Mouse (Mus musculus): ENCODE results near the gene H2al1b. TPM values are rescaled to one million over a fixed set of nuclear protein-coding genes. Genes with fewer than 3 reads are reported as not detected.
"Not testable (repeated sequence)": the region's sequence is repeated elsewhere in the genome, so short reads cannot be mapped to it uniquely, and the experiment has no call there.

The H2al1b gene
- not detected in 2 replicates for polyA plus RNA-seq (2012; rRNA removed)

DNA sequence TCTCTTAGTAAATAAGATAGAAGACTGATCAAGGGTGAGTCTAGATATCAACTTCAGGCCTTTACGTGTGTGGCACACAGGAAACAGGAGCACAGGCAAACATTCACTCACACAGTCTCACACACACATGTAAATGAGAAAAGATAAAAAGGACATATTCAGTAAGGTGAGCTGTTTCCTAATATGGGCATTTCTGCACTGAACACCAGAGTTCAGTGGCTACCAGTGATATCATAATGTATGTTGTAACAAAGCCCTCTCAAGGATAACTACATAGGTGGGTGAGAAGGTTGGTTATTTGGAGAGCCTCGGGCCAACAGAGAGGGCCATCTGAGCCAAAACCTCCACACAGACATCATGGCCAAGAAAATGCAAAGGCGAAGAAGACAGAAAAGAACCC, at the start of gene H2al1b:
Gene H2al1b, plus strand, starts transcription at position 301 of the 400 bp plus-strand sequence.
- DNase-seq (ENCODE audit: low read depth), result not testable (repeated sequence)

DNA sequence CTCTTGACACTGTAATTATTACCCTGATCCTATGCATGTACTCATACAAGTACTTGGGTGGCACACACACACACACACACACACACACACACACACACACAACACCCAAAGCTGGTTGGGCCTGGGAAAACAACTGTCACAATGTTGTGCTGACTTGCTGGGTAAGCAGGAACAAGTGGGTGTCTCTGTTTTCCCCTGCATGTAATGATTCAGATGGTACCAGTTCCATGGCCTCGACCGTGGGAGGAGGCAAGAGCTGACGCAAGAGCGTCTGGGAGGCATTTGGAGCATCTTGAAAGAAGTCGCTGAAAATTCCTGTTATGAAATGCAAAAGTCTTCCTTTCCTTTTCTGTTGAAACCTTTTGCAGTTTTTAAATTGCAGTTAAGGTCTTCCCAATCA, 48.2 kb upstream of the H2al1b start:
- no peak for DNase-seq (ENCODE audit: low read depth)

DNA sequence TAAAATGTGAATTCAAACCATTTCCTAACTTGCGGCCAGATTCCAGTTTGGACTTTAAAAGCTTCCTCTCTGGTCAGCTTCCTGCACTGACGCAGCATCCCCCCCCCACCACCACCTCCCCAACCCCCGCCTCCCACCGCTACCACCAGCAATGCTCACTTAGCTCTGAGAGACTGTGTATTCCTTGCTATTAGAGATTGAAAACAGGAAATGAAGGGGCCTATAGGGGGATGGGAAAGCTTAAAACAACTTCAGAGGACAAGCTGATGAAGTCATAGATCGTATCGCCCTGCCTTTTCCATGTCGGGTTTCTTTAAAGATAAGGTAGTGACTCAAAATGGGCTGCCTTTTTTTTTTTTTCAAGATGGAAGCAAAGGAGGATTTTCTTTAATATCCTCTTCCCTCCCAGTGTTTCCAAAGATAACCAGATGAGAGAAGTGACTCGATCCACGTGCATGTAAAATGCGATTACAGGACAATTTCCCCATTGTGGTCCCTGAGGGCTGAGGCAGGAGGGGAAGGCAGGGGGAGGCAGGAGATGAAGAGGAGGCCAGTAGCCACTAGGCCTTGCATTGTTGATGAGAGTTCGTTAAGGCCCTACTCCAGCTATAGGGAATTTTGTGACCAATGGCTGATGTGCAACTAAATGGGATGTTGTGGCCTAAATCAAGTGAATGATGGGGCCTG, 47.6 kb upstream of the H2al1b start:
- DNase-seq (ENCODE audit: low read depth), result no peak

DNA sequence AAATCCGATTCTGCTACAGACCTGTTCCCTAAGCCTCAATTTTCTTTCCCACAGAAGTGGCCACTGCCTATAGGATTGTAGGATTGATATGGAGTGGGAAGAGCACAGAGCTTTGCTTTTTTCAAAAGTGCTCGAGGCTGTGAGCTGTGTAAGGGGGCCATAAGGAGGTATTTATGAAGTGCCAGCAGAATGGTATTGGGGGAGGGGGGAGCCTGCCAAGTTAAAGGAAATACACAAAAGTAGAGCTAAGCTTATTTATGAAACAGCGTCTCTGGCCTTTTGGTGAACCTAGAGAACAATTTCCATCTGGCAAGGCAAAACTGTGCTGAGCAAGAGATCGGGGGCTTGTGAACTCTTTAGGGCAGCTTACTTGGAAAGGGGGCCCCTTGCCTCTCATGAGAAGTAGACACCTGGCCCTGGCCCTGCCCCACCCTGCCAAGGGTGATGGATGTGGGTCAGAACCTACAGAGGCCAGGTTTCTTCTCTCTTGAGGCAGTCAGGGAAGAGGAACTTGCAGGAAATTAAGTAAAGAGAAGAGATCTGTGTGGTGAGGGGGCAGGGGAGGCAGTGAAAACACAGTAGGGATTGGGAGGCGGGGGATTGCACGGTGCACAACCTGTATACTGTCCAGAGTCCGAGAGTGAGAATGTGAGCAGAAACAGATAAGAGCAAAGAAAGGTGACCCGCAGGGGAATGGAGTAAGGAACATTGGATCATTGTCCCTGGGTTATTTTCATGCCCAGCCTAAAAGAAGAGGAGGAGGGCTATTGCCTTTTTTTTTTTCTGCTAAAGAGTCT, 46.5 kb upstream of the H2al1b start:
- no peak for DNase-seq (ENCODE audit: low read depth)

DNA sequence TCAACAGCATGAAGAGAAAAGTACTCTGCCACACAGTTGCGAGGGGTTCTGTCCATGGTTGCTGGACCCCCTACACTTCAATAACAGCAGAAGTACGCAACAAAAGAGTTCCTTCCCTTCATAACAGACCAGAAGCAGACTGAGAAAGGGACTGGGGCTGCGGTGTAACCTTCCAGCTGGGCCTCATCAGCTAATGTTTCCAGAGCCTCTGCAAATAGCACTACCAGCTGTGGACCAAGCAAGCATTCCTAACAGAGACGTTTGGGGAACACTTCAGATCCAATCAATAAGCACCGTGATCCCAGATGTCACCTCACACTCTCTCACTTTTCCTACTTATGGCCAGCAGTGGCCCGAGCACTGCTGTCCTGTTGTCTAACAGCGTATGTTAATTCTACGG, 37.3 kb upstream of the H2al1b start:
- no peak for DNase-seq (ENCODE audit: low read depth)

DNA sequence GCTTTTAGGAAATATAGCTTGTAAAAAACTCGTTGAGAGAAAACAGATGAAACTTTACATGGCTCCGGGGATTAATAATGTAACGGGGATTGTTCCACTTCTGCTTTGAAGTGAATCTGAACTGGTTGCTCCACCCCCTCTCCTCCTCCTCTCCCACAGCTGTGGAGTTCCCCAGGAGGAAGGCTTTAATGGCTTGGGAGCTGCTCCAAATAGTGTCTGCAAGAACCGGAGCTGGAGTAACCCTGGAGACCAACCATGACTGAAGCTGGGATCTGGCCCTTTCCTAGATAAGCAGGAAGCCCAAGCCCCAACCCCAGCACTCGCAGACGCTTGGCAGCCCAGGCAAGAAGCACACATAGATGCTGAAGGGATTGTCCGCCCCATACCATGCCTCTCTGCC, 34.4 kb upstream of the H2al1b start:
- no peak for DNase-seq (ENCODE audit: low read depth)

DNA sequence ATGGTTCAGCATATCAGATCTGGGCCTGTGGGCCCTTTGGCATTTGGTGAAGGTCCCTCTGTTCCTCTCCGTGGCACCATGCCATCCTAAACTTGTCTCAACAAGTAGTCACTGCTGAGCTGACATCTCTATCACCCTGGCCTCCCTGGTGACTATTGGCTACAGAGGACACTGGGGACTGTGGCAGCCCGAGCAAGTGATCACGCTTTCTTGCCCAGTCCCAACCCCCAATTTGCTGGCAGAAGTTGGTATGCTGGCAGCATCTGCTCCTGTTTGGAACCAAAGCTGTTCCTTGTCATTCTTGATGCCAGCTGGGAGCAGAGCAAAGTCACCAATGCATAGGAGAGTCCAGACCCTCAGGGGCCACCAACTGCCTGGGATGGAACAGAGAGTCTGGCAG, 33.2 kb upstream of the H2al1b start:
- peak; percentile 23 for DNase-seq (ENCODE audit: low read depth)

DNA sequence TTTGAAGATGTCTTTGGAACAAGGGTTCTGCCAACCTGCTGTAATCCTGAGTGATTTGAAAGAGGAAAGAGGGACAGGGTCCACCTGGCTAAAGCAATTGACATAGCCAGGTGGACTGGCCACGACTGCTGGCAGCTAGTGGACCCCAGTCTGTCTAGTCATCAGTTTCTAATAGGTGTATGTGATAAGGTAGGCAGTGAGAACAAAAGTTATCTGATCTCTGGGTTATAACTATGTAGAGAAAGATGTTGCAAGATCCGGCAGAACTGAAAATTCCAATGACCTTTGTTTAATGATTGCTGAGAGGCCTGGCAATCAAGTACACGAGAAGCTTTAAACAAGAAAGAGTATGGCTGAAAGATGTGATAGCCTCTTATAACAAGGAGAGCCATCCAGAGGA, 29.0 kb upstream of the H2al1b start:
- DNase-seq (ENCODE audit: low read depth), result no peak

DNA sequence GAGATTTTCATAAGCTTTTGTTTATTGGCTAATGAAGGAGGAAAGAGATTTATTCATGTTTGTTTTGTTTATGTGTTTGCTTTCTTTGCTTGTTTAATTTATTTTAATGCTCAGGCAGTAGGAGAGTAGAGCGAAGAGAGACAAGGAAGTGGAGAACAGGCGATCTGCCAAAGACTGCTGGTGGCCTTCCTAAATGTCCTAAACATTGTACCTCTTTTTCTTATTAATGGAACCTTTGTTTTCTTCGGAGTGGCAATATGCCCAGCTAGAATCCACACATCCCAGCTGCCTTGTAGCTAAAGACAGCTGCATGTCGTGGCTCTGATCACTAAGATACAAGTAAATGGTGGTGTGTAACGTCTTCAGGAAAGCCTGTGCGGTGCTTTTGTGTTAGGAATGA, 25.1 kb upstream of the H2al1b start:
- no peak for DNase-seq (ENCODE audit: low read depth)

DNA sequence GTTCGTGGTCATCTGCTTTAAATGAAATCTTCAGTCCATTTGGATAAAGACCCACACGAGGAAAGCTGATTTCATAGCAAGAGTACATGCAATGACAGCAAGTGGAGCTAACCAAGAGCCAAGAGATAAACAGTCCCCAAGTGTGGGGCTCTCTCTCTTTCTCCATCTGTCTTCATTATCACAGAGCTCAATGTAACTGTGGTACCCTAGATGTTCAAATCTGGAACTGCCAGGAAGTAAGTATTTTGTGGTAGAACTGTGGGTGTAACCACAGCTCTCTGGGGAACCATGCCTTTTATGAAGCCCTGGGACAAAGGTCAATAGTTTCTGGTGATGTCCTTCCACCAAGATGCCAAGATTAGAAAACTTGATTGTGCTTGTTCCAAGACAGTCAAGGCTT, 21.5 kb upstream of the H2al1b start:
- DNase-seq (ENCODE audit: low read depth), result no peak

DNA sequence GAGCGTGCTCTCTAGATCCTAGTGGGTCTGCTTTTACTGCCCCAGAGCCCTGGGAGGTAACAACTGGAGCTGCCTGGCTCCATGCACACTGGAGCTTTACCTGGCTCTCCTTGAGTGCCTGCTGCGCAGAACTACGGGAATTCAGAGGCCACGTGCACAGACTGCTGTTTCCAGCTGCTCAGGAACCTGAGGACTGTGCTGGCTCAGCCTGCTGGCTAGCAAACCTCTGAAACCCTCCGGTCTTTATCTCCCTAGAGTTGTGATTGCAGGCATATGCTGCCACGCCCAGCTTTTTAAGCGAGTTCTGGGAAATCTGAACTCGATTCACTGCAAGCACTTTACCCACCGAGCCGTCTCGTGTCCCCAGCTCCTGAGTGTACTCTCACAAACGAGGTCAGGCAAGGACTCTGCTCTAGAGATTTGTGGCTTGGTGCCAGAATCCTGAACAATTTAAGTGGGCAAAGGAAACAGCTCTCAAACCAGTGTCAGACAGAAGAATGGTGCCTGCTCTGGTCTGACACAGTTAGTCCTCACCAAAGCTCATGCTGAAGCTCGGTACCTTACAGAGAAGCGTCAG, 13.8 kb upstream of the H2al1b start:
- DNase-seq (ENCODE audit: low read depth), result no peak

DNA sequence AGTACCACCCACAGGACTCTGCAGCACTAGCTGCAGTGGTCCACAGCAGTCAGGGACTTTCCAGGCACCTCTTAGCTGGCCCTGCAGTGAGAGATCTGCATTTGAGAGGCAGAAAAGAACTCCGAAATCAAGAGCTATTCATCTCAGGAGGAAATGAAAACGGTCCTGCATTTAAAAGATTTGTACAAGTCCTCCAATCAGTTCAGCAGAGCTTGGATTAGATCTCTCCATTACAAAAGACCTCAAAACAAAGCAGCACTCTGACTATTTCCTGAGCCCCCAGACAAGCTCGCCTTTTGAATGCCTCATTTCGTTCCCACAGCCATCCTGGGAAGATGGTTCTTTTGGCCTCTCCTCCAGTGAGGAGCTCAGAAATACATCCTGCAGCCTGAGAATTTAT, 13.0 kb upstream of the H2al1b start:
- no peak for DNase-seq (ENCODE audit: low read depth)

DNA sequence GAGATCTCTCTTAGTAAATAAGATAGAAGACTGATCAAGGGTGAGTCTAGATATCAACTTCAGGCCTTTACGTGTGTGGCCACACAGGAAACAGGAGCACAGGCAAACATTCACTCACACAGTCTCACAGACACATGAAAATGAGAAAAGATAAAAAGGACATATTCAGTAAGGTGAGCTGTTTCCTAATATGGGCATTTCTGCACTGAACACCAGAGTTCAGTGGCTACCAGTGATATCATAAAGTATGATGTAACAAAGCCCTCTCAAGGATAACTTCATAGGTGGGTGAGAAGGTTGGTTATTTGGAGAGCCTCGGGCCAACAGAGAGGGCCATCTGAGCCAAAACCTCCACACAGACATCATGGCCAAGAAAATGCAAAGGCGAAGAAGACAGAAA, 3.3 kb upstream of the H2al1b start, which contains the start of gene H2al1a:
Gene H2al1a, plus strand, starts transcription at position 301 of the 400 bp plus-strand sequence.
- DNase-seq (ENCODE audit: low read depth), result not testable (repeated sequence)

DNA sequence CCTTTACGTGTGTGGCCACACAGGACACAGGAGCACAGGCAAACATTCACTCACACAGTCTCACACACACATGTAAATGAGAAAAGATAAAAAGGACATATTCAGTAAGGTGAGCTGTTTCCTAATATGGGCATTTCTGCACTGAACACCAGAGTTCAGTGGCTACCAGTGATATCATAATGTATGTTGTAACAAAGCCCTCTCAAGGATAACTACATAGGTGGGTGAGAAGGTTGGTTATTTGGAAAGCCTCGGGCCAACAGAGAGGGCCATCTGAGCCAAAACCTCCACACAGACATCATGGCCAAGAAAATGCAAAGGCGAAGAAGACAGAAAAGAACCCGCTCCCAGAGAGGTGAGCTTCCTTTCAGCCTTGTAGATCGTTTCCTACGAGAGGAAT, 3.1 kb downstream of the H2al1b start, which contains the start of gene H2al1c:
Gene H2al1c, plus strand, starts transcription at position 301 of the 400 bp plus-strand sequence.
- DNase-seq (ENCODE audit: low read depth), result not testable (repeated sequence)

DNA sequence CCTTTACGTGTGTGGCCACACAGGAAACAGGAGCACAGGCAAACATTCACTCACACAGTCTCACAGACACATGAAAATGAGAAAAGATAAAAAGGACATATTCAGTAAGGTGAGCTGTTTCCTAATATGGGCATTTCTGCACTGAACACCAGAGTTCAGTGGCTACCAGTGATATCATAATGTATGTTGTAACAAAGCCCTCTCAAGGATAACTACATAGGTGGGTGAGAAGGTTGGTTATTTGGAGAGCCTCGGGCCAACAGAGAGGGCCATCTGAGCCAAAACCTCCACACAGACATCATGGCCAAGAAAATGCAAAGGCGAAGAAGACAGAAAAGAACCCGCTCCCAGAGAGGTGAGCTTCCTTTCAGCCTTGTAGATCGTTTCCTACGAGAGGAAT, 6.3 kb downstream of the H2al1b start, which contains the start of gene H2al1d:
Gene H2al1d, plus strand, starts transcription at position 301 of the 400 bp plus-strand sequence.
- not testable (repeated sequence) for DNase-seq (ENCODE audit: low read depth)

DNA sequence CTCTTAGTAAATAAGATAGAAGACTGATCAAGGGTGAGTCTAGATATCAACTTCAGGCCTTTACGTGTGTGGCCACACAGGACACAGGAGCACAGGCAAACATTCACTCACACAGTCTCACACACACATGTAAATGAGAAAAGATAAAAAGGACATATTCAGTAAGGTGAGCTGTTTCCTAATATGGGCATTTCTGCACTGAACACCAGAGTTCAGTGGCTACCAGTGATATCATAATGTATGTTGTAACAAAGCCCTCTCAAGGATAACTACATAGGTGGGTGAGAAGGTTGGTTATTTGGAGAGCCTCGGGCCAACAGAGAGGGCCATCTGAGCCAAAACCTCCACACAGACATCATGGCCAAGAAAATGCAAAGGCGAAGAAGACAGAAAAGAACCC, 9.4 kb downstream of the H2al1b start, which contains the start of gene H2al1e:
Gene H2al1e, plus strand, starts transcription at position 301 of the 400 bp plus-strand sequence.
- not testable (repeated sequence) for DNase-seq (ENCODE audit: low read depth)

DNA sequence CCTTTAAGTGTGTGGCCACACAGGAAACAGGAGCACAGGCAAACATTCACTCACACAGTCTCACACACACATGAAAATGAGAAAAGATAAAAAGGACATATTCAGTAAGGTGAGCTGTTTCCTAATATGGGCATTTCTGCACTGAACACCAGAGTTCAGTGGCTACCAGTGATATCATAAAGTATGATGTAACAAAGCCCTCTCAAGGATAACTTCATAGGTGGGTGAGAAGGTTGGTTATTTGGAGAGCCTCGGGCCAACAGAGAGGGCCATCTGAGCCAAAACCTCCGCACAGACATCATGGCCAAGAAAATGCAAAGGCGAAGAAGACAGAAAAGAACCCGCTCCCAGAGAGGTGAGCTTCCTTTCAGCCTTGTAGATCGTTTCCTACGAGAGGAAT, 12.6 kb downstream of the H2al1b start, which contains the start of gene H2al1f:
Gene H2al1f, plus strand, starts transcription at position 301 of the 400 bp plus-strand sequence.
- DNase-seq (ENCODE audit: low read depth), result not testable (repeated sequence)

DNA sequence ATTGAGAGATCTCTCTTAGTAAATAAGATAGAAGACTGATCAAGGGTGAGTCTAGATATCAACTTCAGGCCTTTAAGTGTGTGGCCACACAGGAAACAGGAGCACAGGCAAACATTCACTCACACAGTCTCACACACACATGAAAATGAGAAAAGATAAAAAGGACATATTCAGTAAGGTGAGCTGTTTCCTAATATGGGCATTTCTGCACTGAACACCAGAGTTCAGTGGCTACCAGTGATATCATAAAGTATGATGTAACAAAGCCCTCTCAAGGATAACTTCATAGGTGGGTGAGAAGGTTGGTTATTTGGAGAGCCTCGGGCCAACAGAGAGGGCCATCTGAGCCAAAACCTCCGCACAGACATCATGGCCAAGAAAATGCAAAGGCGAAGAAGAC, 15.7 kb downstream of the H2al1b start, which contains the start of gene H2al1g:
Gene H2al1g, plus strand, starts transcription at position 301 of the 400 bp plus-strand sequence.
- not testable (repeated sequence) for DNase-seq (ENCODE audit: low read depth)

DNA sequence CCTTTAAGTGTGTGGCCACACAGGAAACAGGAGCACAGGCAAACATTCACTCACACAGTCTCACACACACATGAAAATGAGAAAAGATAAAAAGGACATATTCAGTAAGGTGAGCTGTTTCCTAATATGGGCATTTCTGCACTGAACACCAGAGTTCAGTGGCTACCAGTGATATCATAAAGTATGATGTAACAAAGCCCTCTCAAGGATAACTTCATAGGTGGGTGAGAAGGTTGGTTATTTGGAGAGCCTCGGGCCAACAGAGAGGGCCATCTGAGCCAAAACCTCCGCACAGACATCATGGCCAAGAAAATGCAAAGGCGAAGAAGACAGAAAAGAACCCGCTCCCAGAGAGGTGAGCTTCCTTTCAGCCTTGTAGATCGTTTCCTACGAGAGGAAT, 19.0 kb downstream of the H2al1b start, which contains the start of gene H2al1h:
Gene H2al1h, plus strand, starts transcription at position 301 of the 400 bp plus-strand sequence.
- DNase-seq (ENCODE audit: low read depth), result not testable (repeated sequence)

DNA sequence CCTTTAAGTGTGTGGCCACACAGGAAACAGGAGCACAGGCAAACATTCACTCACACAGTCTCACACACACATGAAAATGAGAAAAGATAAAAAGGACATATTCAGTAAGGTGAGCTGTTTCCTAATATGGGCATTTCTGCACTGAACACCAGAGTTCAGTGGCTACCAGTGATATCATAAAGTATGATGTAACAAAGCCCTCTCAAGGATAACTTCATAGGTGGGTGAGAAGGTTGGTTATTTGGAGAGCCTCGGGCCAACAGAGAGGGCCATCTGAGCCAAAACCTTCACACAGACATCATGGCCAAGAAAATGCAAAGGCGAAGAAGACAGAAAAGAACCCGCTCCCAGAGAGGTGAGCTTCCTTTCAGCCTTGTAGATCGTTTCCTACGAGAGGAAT, 22.1 kb downstream of the H2al1b start, which contains the start of gene H2al1i:
Gene H2al1i, plus strand, starts transcription at position 301 of the 400 bp plus-strand sequence.
- DNase-seq (ENCODE audit: low read depth), result not testable (repeated sequence)

DNA sequence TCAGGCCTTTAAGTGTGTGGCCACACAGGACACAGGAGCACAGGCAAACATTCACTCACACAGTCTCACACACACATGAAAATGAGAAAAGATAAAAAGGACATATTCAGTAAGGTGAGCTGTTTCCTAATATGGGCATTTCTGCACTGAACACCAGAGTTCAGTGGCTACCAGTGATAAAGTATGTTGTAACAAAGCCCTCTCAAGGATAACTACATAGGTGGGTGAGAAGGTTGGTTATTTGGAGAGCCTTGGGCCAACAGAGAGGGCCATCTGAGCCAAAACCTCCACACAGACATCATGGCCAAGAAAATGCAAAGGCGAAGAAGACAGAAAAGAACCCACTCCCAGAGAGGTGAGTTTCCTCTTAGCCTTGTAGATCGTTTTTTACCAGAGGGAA, 25.3 kb downstream of the H2al1b start, which contains the start of gene H2al1j:
Gene H2al1j, plus strand, starts transcription at position 301 of the 400 bp plus-strand sequence.
- DNase-seq (ENCODE audit: low read depth), result not testable (repeated sequence)

DNA sequence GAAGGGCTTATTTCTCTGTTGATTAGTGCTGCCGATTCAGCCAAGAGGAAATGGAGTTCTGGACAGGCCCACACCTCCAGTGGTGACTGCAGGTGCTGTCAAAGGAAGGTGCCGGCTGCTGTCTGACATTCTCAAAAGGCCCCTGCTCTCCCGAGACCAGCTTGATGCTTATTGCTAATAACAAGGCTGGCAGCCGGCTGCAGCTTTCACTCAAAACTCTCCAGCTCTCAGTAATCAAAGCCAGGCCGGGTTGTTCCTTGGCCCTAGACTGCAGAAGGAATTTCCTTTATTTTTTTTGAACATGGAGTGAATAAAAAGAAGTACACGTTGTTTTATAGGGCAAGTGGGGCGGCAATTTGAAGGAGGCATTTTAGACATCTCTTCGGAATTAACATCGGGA, 43.5 kb downstream of the H2al1b start:
- no peak for DNase-seq (ENCODE audit: low read depth)

Data from gonadal fat pad, adult 2 months (tissue).